Mouse (Mus musculus) cerebellum, postnatal 14 days (tissue): ENCODE data around the gene Rnd1.

Experiments
- DNase-seq, 2 experiments: peaks; one replicate each; pipeline ENCODE4 v3.0.0; 2021; ENCODE audit warnings: mixed read lengths in 2 of 2

Rnd1 gene

GRCm38 (mm10) chr15:98635291-98635841, 41.9 kb downstream of the Rnd1 start:
- peak; percentile 60 to 67 for DNase-seq

- DNase-seq = peak; percentile 86 to 89
Observed at GRCm38 (mm10) chr15:98634541-98635081, 42.6 kb downstream of the Rnd1 start.

GRCm38 (mm10) chr15:98633822-98634470, 43.3 kb downstream of the Rnd1 start:
- peak; percentile 54 to 65 for DNase-seq

DNA sequence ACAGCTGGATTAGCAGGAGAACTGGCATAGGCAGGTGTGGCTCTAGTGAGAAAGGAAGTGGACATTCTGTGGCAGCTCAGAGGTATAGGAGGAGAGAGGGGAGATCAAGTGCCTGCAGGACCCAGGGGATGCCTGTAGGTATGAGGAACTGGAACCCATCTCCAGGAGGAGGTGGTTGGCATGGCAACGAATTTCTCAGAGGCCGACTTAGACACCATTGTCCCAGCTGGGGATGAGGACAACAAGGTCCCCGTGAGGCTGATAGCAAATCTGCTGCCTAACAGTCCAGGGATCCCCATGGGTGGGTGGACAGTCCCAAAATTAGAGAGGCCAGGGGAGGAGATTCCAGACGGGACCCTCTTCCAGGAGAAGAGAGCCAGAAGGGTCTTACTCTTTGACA, 44.3 kb downstream of the Rnd1 start:
- peak in 1 of 2 experiments; percentile 25 for DNase-seq

- DNase-seq = peak; percentile 51 to 61
Observed at GRCm38 (mm10) chr15:98632107-98632744, 45.0 kb downstream of the Rnd1 start.

- DNase-seq = peak; percentile 78 to 96
Observed at GRCm38 (mm10) chr15:98631493-98631892, 45.8 kb downstream of the Rnd1 start.

GRCm38 (mm10) chr15:98630540-98630939, 46.7 kb downstream of the Rnd1 start, which contains the start of gene Cacnb3:
TSS of gene Cacnb3 (plus strand) at chr15:98630840.
- peak in 1 of 2 experiments; percentile 1 for DNase-seq

DNA sequence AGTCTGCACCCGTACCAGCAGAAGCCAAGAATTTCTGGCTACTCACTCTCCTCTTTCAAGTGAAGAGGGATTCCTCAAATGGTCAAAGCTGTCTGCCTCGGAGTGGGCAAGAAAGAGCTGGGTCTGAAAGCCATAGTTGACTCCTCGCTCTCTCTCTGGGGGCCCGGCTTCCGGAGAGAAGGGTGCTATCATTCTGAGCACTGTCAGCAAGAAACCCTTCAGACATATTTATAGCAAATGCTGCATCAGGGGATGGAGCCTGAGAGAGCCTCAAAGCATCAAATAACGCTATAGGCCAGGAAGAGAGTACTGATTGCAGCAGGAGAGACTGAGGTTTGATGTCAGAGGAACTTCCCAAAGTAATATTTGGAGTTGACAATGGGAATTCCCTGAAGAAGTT, 47.8 kb downstream of the Rnd1 start:
- DNase-seq = peak in 1 of 2 experiments; percentile 3

DNA sequence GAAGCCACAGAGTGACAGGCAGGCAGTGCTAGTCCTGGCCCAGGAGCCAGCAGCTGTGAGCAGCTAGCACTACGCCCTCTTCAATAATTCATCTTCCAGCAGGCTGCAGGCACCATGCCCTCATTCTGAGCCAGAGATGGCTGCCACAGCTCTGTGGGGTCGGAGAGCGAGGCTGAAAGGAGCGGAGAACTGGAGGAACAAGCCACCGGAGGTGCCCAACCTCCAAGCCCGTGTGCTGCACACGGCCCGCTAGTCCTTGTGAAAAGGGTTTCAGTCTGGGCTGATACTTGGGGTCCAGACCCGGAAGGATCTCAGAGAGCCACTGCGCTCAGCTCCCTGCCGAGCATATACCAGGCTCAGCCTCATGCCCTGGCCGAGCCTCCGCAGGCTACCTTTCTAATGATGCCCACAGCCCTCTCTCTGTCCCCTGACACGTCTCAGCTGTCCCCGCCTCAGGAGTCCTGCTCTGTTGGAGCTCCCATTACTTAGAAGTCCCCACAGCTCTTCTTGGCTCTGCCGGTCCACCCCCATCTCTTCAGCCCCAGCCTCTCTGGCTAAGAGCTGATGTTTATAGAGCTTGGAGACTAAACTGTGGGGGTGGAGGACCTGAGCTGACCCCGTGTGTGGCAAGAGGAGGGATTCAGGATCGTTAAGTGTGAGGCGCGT, 48.5 kb downstream of the Rnd1 start:
- DNase-seq = peak; percentile 43 to 61

DNA sequence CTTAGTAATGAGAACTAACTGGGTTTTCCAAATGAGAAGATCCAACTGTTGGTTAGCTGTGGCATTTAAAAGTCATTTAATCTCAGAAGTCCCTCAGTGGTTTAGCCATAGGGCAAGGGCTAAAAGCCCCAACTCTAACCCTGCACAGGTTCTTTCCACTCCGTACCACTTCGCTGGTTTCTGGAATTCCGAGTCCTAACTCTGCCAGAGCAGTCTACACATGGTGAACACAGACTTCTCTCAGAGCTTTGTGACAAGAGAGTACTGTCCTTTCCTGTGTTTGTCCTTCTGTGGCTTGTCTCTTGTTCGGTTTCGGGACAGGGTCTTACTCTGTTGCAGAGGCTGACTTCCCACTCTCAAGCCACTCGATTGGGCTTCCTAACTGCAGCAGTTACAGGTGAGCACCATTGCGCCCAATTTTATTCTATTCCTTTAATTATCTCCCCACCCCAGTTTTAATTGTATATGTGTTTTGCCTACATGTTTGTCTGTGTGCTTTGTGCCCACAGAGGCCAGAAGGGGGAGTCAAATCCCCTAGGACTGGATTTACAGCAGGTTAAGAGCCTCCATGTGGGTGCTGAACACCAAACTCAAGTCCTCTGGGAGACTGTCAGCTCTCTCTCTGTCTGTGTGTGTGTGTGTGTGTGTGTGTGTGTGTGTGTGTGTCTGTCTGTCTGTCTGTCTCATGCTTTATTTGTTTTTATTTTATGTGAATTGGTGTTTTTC, 50.6 kb downstream of the Rnd1 start:
- DNase-seq = no peak

GRCm38 (mm10) chr15:98626078-98626477, 51.2 kb downstream of the Rnd1 start:
- no peak for DNase-seq

DNA sequence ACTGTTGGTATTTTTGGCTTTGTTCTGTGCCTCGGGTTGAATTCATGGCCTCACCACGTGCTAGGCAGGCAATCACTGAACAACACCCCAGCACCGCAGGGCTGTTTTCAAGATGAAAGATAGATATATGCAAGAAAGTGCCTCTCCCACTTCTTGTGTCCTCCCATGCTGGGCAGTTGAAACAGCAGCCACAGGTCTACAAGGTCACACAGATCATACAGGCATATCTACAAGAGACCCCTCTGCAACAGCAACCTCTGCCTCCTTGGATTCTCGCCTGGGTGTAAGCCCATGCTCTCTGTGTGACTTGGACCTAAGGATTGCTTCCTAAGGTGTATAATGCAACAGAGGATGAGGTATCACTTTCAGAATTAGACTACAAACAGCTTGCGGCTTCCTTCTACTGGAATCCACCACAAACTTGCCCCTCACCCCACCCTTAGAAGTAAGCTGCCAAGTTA, 53.9 kb downstream of the Rnd1 start:
- no peak for DNase-seq

- DNase-seq = no peak
Observed at GRCm38 (mm10) chr15:98622721-98623120, 54.5 kb downstream of the Rnd1 start.

- no peak for DNase-seq
Observed at GRCm38 (mm10) chr15:98622199-98622598, 55.1 kb downstream of the Rnd1 start.

- DNase-seq = peak; percentile 87 to 89
Observed at GRCm38 (mm10) chr15:98617176-98617537, 60.1 kb downstream of the Rnd1 start.

- DNase-seq = no peak
Observed at GRCm38 (mm10) chr15:98616362-98617175, 60.7 kb downstream of the Rnd1 start.

DNA sequence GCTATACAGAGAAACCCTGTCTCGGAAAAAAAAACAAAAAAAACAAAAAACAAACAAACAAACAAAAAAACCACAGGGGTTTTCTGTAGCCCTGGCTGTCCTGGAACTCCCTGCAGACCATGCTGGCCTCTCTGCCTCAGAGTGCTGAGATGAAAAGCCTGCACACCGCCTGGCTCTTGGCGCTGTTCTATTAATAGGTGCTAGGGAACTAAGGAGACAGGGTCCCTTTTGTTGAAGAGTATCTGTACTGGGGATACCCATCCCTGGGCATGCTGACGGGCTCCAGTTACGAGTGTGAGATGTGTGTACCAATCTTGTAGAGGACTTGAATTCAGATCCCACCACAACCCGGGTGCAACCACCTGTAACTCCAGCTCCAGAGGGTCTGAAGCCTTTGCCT, 61.5 kb downstream of the Rnd1 start:
- no peak for DNase-seq

DNA sequence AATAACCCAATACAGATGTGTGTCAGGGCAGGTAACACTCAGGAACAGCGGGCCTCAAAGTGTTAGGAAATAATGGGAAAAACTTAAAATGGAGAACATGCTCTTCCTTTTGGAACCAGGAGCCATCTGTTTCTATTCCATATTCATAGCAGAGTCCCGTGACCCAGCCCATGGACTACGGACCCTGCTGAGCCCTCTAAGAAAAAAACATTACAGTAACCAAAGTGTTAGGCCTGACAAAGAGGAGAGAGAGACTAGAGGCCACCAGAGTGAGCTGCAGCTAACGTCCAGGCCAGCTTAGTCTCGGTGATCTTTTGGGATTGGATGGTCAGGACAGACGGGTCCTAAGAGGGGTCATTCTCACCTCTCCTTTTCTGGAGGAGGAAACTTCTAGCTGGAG, 62.3 kb downstream of the Rnd1 start:
- no peak for DNase-seq

DNA sequence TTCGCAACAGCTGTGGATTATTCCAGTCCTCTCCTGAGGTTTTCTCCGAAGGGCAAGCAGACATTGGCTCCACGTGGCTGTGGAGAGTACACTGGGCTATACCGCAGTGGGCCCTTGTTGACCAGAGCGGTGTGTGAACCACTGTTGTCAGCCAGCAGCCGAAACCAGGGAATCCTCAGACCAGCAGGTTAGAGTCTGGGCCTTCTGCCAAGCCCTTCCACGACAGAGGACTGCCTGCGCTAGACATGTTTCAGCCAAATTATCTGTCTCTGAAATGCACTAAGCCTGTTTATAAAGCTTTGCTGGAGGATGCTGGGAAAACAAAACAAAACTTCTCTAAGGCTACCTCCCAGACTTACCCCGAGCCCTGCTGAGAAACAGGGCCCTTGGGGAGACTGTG, 62.7 kb downstream of the Rnd1 start:
- peak; percentile 84 to 88 for DNase-seq
